Mouse (Mus musculus) heart, embryonic 10.5 days (tissue): ENCODE data around the gene Hoxb13. TPM values are rescaled to one million over a fixed set of nuclear protein-coding genes. Genes with fewer than 3 reads are reported as not detected.

ENCODE experiments used
- DNase-seq: peaks from one replicate; pipeline ENCODE4 v3.0.0-alpha.2; 2017; ENCODE audit warnings: low spot score
- H3K27ac ChIP-seq: fragments of 300-500 bp; sonication (generic); 2 replicates; pipeline ENCODE4 v1.5.1; 2016; ENCODE audit warnings: mild to moderate bottlenecking
- H3K27me3 ChIP-seq: fragments of 300-500 bp; sonication (generic); 2 replicates; pipeline ENCODE4 v1.6.1; 2016; ENCODE audit warnings: mild to moderate bottlenecking; ENCODE audit not compliant: poor library complexity, insufficient read depth, severe bottlenecking
- H3K36me3 ChIP-seq: fragments of 300-500 bp; sonication (generic); 2 replicates; pipeline ENCODE4 v1.6.1; 2016; ENCODE audit warnings: mild to moderate bottlenecking, moderate library complexity
- H3K4me1 ChIP-seq: fragments of 300-500 bp; sonication (generic); 2 replicates; pipeline ENCODE4 v1.6.1; 2016; ENCODE audit warnings: mild to moderate bottlenecking
- H3K4me3 ChIP-seq: fragments of 300-500 bp; sonication (generic); 2 replicates; pipeline ENCODE4 v1.5.1; 2016; ENCODE audit warnings: mild to moderate bottlenecking, moderate library complexity
- H3K9me3 ChIP-seq: fragments of 300-500 bp; sonication (generic); 2 replicates; pipeline ENCODE4 v1.6.1; 2016; ENCODE audit warnings: mild to moderate bottlenecking, moderate library complexity
- WGBS: fragments of 180-500 bp; shearing (Covaris S2); methylation state at CpG from one replicate; pipeline ENCODE4 v1.1.7; 2016; 5-methylcytosine and 5-hydroxymethylcytosine counted together
- polyA plus RNA-seq: library from polyadenylated mRNA; unstranded; fragments of >200 nt; fragmentation: Nextera tagmentation; extraction: Ambion mirVana; gene quantifications from 2 replicates; pipeline ENCODE4 v1.2.1, GENCODE M21; 2016

The Hoxb13 gene
- polyA plus RNA-seq, 1 experiment from 2014 or later, result not detected

DNA sequence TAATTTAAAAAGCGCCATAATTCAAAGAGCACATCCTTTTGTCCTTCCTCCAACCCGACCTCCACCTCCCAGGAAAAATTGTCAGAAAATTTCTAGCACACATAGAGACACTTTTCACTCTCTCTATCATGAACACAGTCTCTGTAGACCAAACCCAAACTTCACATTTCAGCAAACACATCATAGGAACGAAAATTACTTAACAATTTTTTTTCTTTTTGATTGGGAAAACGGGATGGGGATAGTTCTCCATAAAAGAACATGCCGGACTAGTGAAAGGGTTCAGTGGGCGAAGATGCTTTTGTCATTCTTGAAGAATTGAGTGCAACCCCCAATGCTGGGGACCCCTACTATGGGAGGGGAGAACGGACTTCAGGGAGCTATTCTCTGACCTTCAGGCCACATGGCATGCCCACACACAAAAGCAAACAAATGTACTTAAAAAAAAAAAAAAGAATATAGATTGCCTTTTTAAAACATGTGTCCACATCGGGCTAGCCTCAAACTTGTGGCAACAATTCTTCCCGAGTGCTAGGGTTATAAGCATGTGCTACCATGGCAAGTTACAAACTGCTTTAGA is 18.1 kb upstream of the Hoxb13 start:
- 3% methylated on average over 9 of the region's 9 CpGs for WGBS
- Histone ChIP-seq H3K4me3 (no peak overlapping the region), H3K27me3 (peaks cover 100% of the 10 kb centered on the region), H3K4me1 (peaks cover 5% of the 10 kb centered on the region), H3K36me3 (no peaks in the 10 kb centered on the region), H3K27ac (no peak overlapping the region), H3K9me3 (no peaks in the 10 kb centered on the region)
- no peak for DNase-seq

DNA sequence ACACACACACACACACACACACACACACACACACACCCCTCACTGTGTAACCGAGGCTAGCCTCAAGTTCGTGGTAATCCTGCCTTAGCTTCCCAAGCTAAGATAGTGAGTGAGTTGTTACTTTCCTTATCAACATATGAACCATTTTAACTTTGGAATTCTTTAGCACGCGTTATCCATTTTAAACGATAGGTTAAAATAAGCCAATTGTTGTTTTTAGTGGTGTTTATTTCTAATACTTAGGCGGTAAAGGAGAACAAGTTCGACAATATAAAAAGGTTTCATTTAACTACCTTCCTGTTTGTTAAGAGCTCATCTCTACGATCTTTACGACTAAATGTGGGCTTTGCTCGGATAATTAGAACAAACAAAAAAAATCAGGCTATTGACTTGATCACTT is 17.3 kb upstream of the Hoxb13 start:
- DNase-seq, result no peak
- 2% methylated on average over 10 of the region's 10 CpGs for WGBS

DNA sequence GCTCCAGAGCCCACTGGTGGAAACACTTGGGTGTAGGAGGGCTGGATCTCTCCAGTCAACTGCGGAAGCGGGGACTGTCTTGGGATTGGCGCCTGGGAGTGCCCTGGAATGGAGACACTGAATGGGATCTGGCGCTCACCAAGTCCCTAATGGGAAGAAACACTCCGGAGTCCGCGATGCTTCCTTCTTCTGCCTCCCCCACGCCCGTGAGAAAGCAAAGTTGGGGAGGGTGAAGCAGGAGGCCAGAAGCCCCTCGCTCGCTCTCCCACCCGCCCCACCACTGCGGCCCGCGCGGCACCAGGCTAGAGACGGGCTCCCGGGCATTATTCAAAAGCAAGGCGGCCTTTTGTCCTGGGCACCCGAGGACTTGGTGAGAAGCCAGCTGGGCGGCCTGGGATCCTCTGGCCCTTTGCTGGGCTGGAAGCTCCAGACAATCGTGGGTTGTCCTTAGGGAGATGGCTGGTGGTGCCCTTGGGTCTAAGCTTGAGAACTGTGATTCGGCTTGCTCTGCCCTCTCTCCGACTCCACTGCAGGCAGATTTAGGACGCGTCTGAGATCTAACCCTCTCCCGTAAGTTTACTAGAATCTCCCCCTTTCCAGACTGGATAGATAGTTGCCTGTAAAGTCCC is 16.5 kb upstream of the Hoxb13 start:
- Histone ChIP-seq H3K4me1 (peaks cover 5% of the 10 kb centered on the region), H3K9me3 (no peaks in the 10 kb centered on the region; the same call in 1 of the 2 replicates), H3K36me3 (no peaks in the 10 kb centered on the region), H3K4me3 (no peak overlapping the region), H3K27ac (no peak overlapping the region), H3K27me3 (peaks cover 100% of the 10 kb centered on the region)
- under 1% methylated on average over 27 of the region's 27 CpGs for WGBS
- no peak for DNase-seq

More for the DNA sequence above, 17.3 kb upstream of the Hoxb13 start:
- Histone ChIP-seq H3K4me1 (peaks cover 5% of the 10 kb centered on the region), H3K4me3 (no peak overlapping the region), H3K9me3 (no peaks in the 10 kb centered on the region), H3K36me3 (no peaks in the 10 kb centered on the region), H3K27ac (no peak overlapping the region), H3K27me3 (peaks cover 100% of the 10 kb centered on the region)

DNA sequence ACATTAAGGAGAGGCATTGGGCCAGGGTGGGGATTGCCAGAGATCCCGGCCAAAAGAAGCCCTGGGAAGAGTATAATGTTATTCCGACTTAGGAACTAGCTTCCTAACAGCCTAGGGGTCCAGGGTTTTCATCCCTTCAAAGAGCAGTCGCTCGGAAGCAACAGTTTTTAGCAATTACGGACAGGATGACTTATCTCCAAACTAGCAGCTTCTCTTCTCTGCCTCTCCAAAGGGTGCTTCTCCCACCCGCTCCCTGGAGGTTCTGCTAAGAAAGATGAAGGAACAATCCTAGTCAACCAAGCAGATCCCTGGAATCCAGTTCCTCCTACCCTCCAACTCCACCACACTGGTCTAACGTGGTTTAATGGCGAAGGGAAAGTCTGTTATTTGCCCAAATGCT is 15.8 kb upstream of the Hoxb13 start:
- no peaks in the 10 kb centered on the region for H3K4me1 ChIP-seq
- H3K9me3 ChIP-seq, result no peaks in the 10 kb centered on the region; the same call in 1 of the 2 replicates
- DNase-seq, result no peak
- no peak overlapping the region for H3K4me3 ChIP-seq
- H3K36me3 ChIP-seq, result no peaks in the 10 kb centered on the region
- WGBS, result 3% methylated on average over 8 of the region's 8 CpGs
- no peak overlapping the region for H3K27ac ChIP-seq
- H3K27me3 ChIP-seq, result peaks cover 100% of the 10 kb centered on the region

DNA sequence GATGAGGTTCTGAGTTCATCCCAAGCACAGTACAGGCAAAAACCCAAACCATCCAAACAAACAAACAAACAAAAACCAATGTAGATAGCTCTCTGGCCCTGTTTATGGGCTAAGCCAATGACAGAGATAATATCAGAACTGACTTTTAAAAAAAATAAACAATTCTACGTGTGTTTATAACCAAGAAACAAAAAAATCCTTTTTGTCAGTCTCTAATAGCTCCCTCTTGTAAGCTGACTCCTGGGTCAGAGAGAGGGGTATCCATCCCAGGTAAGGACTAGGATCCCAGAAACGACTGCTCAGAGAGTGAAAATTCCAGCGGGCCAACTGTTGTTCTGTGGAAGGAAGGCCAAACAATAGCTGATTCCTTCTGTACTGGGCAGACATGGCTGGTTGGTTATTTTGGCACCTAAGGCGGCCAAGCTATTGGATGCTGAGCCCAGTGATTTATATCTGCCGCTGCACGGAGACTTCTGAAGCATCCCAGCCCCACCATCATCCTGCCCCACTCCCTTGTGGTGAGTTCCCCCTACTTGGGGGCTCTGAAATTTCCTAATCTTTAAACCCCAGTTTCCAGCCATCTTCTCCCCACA is 15.1 kb upstream of the Hoxb13 start:
- no peak overlapping the region for H3K4me3 ChIP-seq
- no peaks in the 10 kb centered on the region for H3K4me1 ChIP-seq
- H3K27me3 ChIP-seq, result peaks cover 100% of the 10 kb centered on the region
- H3K9me3 ChIP-seq, result no peaks in the 10 kb centered on the region; the same call in 1 of the 2 replicates
- under 1% methylated on average over 6 of the region's 6 CpGs for WGBS
- DNase-seq, result no peak
- no peaks in the 10 kb centered on the region for H3K36me3 ChIP-seq
- H3K27ac ChIP-seq, result no peak overlapping the region

DNA sequence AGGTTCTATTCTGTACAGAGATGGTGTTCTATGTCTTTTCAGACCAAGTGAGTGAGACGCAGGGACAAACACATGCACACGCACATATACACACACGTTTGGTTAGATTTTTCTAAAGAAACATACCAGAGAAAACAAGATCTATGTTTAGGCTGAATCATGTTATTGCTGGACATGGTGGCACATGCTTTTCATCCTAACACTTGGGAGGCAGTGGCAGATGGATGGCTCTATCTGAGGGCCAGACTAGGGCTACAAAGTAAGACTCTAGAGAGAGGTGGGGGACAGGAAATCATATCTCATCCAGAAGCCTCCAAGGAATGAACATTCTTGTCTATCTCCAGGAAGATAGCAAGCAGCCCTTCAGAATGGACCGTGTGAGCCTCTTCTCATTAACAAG is 13.1 kb upstream of the Hoxb13 start:
- Histone ChIP-seq H3K4me3 (no peak overlapping the region), H3K9me3 (no peaks in the 10 kb centered on the region; the same call in 1 of the 2 replicates), H3K27ac (no peak overlapping the region), H3K27me3 (peaks cover 100% of the 10 kb centered on the region), H3K4me1 (no peaks in the 10 kb centered on the region), H3K36me3 (no peaks in the 10 kb centered on the region)
- no peak for DNase-seq
- 22% methylated on average over 4 of the region's 4 CpGs for WGBS

DNA sequence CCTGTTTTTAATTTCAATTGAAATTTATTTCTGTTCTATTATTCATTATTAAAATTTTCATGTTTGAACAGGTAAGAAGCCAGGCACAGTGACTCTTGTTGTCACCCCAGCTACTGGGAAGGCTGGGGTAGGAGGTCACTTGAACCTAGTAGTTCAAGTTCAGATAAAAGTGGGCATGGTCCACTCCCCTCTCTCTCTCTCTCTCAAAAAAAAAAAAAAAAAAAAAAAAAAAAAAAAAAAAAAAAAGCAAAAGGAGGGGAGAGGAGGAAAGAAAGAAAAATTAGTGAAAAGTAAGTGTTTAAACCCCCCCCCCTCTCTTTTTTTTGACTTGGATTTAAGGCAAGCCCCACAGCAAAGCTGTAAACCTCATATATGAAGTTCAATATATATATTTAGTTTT is 9.9 kb upstream of the Hoxb13 start:
- Histone ChIP-seq H3K4me1 (no peaks in the 10 kb centered on the region), H3K27me3 (peaks cover 100% of the 10 kb centered on the region), H3K36me3 (no peaks in the 10 kb centered on the region), H3K9me3 (no peaks in the 10 kb centered on the region; the same call in 1 of the 2 replicates), H3K4me3 (no peak overlapping the region), H3K27ac (no peak overlapping the region)
- DNase-seq, result no peak

DNA sequence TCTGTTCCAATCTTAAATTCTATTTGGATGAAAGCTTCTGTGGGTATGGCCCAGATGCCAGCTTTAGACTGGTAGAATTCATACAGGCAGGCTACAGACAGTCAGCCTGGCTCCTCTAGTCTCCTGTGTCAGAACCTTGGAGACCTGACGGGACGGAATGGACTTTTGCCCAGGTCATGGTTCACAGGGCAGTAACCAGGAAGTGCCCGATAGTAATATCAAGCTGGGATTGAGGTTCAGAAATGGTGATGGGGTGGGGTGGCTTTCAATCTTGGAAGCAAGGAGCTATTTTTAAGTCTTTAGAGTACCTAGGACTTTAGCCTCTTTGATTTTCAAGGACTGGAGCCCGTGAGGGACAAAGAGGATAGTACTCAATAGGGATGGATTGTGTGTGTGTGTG is 6.8 kb upstream of the Hoxb13 start:
- H3K4me3 ChIP-seq, result no peak overlapping the region
- peaks cover 100% of the 10 kb centered on the region for H3K27me3 ChIP-seq
- H3K4me1 ChIP-seq, result no peaks in the 10 kb centered on the region
- WGBS, result 27% methylated on average over 4 of the region's 4 CpGs
- no peak overlapping the region for H3K27ac ChIP-seq
- no peaks in the 10 kb centered on the region for H3K36me3 ChIP-seq
- no peaks in the 10 kb centered on the region; the same call in 1 of the 2 replicates for H3K9me3 ChIP-seq
- no peak for DNase-seq

DNA sequence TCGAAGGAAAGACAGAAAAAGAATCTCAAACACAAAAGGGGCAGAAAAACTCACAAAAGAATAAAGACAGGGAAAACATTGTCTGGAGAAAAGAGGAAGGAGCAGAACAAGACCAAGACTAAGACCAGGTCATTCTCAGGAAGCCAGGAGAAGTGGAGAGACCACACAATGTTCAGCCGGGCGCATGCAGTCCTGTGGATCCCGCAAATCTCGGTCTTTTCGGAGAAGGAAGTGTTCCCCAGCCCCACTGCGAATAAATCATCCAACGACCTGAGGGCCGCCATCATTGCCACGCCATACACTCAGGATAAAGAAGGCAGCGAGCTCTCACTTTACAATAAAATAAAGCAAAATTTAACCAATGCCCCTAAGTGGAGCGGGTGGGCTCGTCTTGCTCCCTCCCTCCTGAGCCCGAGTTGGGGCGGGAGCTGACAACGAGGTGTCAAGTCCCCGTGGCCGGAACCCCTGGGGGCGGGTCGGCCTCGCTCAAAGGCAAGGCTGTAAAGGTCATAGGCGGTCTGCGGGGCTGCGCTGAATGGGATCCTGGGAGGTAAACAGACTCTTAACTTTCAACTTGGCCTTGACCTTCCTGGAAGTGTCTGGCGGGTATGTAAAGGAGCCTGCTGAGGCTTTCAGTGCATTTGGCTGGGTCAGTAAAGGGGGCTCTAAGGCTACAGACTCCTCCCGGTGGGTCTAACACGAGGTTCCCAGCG is 4.2 kb upstream of the Hoxb13 start:
- Histone ChIP-seq H3K4me1 (peaks cover 10% of the 10 kb centered on the region; the same call in 1 of the 2 replicates), H3K4me3 (no peak overlapping the region), H3K27ac (no peak overlapping the region), H3K27me3 (peaks cover 100% of the 10 kb centered on the region), H3K9me3 (no peaks in the 10 kb centered on the region), H3K36me3 (no peaks in the 10 kb centered on the region)
- 1% methylated on average over 28 of the region's 28 CpGs for WGBS
- no peak for DNase-seq

DNA sequence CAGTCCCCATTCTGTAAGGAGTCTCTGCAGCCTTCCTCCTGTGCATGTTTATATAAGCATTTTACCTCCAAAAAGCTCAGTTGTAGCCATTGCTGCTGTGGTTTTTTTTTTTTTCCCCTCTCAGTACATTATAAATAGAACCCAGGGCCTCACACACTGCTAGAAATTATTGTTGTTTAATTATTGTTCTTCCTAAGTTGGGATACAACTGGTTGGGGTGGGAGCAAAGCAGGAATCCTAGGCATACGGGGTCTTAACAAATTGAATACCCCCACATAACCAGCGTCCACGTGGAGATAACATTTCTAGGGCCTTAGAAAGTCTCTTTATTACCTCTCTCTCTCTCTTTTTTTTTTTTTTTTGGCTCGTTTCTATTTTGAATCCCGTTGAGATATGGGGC is 3.0 kb upstream of the Hoxb13 start:
- H3K4me1 ChIP-seq, result peaks cover 10% of the 10 kb centered on the region; the same call in 1 of the 2 replicates
- H3K4me3 ChIP-seq, result no peak overlapping the region
- WGBS, result 8% methylated on average over 5 of the region's 5 CpGs
- H3K36me3 ChIP-seq, result no peaks in the 10 kb centered on the region
- H3K9me3 ChIP-seq, result no peaks in the 10 kb centered on the region
- H3K27me3 ChIP-seq, result peaks cover 100% of the 10 kb centered on the region
- no peak overlapping the region for H3K27ac ChIP-seq
- DNase-seq, result no peak

DNA sequence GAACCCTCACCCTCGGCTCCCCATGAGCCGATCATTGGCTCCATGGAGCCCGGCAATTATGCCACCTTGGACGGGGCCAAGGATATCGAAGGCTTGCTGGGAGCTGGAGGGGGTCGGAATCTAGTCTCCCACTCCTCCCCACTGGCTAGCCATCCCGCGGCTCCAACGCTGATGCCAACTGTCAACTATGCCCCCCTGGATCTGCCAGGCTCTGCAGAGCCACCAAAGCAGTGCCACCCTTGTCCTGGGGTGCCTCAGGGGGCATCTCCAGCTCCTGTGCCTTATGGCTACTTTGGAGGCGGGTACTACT is 240 bp downstream of the Hoxb13 start:
- no peak for DNase-seq
- no peak overlapping the region for H3K27ac ChIP-seq
- H3K36me3 ChIP-seq, result no peaks in the 10 kb centered on the region
- under 1% methylated on average over 10 of the region's 10 CpGs for WGBS
- no peaks in the 10 kb centered on the region for H3K9me3 ChIP-seq
- peak overlapping the region; percentile 38 for H3K4me3 ChIP-seq
- peaks cover 100% of the 10 kb centered on the region for H3K27me3 ChIP-seq
- H3K4me1 ChIP-seq, result peaks cover 10% of the 10 kb centered on the region; the same call in 1 of the 2 replicates

DNA sequence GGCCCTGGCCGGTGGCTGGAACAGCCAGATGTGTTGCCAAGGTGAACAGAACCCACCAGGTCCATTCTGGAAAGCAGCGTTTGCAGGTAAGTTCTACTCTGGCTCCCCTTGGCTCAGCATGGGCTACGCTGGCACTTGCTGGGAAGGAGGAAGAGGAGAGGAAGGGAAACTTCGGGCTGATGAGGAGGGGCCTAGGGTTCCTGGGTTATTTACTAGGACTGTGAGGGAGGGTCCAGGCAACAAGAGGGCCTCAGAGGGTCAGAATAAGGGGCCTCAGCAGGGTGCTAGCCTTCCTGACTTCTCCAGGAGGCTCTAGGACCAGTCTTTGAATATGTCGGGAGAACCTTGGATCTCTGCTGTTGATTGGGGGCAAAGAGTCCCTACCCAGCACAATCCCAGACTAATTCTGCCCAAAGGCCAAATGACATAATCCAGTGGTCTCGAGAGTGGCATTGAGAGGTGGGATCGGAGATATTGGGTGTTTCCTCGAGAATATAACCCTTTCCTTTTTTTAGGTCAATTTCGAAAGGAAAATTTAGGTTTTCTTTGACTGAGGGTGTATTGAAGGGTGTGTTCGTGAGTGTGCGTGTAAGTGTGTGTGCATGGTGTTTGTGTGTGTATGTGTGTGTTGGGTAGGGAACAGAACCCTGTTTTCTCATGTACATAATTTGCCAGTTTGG is 985 bp downstream of the Hoxb13 start:
- Histone ChIP-seq H3K36me3 (no peaks in the 10 kb centered on the region), H3K27me3 (peaks cover 100% of the 10 kb centered on the region), H3K4me3 (no peak overlapping the region), H3K4me1 (peaks cover 10% of the 10 kb centered on the region; the same call in 1 of the 2 replicates), H3K9me3 (no peaks in the 10 kb centered on the region), H3K27ac (no peak overlapping the region)
- no peak for DNase-seq
- 10% methylated on average over 11 of the region's 11 CpGs for WGBS
